Mouse (Mus musculus): ENCODE data around the gene Csrp1.

Csrp1 gene

DNA sequence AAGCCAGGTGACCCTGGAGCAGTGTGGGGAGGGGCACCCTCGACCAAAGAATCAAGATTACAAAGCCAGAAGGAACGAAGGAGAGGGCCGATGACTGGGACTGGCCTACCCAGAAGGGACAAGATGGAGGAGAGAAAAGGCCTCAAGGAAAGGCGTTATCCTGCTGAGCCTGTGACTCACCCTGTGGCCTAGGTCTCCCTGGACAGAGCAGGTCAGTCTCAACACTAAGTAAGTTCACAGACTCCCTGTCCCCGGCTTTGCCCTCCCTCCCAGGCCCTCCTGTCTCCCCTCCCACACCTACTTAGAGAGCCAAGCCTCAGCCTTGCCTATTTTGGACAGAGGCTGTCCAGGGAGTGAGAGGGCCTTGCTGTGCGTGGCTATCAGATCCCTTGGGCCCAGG lies at the start of gene Csrp1:
Gene Csrp1, plus strand, starts transcription at position 79 of the 400 bp plus-strand sequence.
- DNase-seq: no peak

DNA sequence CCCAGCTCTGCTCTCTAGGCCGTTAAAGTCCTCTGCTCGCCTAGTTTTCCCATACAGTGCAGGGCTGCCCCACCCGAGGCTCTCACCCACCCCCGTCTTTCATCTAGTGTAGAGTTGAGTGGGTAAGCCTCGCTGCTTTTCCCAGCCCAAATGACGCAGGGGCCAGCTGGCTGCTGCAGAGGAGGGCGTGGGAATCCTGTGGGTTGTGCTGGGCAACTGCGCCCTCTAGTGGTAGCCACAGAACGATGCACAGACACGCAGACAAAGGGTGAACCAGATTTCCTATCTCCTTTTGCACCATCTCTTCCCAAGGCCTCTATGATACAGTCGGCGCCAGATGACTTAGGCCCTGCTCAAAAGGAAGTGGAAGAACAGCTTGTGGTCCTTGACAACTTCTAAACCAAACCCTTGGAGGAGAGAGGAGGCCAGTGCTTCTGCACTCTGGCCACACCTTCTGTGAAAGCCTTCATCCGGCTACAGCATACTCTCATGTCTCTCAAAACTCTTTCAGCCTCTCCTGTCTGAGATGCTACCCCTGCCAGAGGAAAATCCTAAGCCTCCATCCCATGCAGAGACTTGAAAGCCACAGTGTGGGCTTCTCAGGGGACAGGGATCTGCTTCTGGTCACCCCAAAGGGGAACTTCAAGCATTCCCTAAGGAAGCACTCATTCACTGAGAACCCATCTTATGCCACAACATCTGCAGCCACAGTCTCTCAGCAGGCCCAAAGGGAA lies 49.3 kb upstream of the Csrp1 start:
- peak; percentile 80 to 81 for DNase-seq

DNA sequence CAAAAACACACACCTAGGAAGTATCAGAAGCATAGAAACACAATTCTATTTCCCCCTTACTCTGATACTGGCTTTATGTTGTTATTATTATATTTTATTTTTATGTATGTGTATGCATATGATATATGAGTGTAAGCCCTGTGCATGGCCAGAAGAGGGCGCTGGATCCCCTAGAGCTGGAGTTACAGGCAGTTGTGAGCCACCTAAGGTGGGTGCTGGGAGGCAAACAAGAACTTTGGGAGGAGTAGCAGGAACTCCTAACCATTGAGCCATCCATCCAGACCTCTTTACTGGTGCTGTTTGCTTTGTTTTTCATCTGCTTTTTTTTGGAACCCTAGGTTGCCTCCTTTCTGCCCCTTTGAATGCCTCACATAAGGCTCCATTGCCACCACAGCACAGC lies 48.5 kb upstream of the Csrp1 start:
- no peak for DNase-seq

DNA sequence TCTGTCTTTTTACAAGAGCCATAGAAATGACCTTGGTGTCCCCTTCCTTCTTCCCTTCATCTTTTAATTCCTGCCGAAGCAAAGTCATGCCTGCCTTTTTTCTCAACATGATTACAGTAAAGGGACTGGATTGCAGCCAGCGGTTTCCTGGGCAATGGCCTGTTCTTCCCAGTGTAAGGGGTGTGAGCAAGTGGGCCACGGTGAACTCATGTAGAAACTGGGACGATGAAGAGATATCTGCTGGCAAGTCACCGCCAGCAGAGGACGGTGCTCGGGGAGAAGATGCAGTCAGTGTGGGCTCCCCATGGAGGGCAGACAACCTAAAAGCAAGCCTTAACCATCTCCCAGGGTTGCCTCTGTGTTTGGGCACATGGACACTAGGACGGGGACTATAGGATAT lies 47.9 kb upstream of the Csrp1 start:
- no peak for DNase-seq

DNA sequence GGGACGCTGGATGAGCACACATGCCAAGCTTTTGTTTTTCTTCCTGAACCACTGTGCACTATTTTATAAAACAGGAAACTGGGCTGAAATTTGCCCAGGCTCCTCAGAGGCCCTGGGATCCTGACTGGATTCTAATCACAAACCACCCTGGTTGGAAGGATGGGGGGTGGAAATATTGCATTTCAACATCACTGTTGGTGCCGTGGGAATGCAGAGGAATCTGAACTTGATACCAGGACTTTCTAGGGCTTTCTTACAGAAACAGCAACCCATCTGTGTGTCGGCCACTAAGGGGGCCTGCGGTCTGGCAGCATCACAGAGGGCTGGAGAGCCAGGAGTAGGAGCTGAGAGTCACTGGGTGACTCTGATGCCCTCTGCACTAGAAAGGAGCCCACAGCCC lies 47.5 kb upstream of the Csrp1 start:
- no peak for DNase-seq

DNA sequence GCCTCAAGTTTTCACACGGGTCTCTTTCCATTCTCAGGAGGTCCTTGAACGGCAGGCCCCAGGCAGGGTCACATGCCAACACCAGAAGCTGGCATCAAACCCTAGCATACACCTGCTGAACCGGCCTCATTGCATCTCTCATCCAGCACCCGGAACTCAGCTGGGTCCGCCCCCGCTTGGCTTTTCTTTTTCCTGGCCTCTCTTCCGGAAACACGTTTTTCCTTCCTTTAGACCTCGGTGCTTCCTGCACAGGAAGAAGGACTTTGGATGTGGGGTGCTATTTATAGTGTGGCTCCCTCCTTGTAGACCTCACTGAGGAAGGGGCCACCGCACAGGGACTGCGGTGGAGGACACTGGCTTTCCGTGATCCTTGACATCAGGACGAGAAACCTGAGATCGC lies 46.4 kb upstream of the Csrp1 start:
- DNase-seq: no peak

DNA sequence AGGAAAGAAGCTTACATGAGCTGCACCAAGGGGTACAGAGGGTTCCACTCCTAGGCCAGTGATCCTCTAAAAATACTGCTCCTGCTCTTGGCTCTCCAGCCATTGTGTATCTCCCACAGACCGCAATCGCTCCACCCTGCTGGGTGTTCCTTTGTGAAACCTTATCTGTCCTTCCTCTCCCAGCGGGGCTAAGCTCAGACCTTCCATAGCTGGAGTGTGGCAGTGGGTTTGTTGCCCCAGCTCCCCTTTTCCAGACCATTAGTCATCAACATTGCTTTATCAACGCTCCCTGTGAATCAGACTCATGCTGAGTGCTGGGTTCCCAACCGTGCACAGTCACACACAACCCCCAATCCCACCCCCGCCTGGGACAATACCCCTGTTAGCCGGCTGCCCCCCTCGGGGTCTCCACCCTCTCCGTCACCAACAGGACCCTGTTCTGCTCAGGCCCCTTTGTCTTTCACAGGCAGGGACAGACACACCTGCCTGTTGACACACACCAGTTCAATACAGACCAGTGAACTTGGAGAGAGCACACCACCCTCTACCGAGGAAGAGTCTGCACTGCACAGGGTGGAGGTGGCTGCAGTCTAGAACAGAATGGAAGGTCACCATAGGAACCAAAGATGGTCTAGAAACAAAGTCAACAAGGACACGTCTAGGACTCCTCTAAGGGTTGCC lies 44.3 kb upstream of the Csrp1 start:
- DNase-seq: no peak

DNA sequence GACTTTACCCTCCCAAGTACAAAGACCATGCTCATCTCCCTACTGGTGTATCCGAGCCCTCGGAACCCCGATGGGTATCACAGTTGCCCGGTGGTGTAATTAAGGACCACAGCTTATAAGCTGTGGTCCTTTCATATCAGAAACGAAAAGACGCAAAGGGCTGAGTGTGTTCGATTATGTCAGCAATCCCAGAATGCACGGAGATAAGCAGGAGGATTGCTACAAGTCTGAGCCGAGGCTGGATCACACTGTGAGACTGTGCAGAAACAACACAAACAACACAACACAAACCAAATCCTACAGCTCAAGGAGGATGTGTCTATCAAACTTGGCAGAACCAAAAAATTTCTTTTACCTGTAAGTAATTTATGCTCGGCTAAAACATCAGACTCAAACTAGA lies 43.6 kb upstream of the Csrp1 start:
- no peak for DNase-seq

DNA sequence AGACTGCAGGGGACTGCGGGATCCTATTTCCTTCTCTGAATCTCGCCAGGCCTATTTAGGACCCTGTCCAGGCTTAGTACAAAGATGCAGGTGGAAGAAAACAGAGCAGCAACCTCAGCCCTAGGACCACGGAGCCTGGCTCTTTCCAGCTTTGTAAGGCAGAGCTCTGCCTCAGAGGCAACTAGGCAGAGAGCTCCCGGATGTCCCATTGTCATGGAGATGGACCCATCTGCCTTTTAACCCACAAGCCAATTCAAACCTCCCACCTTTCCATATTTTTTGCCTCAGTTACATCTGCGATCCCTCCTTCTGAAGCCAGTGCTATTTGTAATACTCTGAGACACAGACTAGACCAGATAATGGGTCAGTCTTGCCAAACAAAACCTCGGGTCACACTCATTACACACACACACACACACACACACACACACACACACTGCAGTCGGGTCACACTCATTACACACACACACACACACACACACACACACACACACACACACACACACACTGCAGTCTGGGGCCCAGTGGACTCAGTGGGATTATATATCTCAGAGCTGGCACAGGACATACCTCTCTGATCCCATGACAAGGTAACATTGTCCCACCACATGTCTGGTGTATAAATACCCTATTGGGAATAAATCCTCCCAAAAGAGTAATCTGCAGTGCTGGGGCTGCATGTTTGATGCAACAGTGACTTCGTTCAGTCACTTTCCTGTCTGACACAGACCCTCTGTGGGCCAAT lies 42.8 kb upstream of the Csrp1 start:
- no peak for DNase-seq

DNA sequence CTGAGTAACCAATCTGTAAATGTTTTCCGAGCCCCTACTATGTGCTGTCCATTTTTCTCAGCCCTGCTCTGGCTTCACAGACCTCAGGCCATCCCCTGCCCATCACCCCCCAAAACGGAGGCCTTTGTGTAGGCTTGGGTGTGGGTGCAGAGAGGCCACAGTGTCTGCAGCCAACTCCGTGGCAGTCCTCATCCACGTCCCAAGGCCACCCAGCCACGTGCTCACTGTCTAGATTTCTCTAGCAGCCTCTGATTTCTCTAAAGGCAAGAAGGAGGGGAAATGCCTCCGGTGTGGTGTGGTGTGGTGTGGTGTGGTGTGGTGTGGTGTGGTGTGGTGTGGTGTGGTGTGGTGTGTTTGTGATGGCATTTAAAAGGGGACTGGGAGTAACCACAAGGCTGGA lies 41.7 kb upstream of the Csrp1 start:
- DNase-seq: no peak

DNA sequence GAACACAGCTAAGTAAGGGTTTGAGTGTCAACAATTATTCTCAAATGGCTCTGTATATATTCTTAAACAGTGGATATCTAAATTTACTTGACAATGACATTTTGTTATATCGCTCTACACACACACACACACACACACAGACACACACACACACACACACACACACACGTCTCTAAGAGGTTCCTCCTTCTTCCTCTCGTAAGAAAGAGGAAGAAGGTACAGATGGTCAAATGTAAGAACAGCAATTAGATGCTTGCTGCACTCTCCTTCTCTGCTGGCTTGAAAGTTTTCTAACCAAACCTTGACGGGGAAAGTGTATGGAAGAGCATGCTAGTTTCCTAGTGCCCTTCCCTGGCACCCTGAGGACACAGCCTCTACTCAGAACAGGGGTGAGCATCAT lies 39.1 kb upstream of the Csrp1 start:
- DNase-seq: no peak

DNA sequence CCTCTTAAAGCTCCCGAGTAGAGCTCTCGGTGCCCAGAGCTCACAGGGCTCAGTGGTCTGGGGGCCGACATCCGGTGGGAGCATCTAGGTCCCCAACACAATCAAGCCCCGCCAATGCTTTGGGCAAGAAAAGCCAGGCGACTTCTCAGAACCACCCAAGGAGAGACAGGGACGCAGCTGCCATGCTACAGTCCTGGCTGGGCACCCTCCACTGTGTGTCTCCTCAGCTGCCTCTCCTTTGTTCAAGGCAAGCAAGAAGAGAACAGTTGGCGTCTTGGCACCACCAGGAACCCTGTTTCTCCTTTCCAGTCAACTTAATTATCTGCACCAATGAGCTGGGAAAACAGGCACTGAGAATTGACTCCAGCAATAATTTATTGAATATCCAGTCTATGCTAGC lies 38.7 kb upstream of the Csrp1 start:
- DNase-seq: no peak

DNA sequence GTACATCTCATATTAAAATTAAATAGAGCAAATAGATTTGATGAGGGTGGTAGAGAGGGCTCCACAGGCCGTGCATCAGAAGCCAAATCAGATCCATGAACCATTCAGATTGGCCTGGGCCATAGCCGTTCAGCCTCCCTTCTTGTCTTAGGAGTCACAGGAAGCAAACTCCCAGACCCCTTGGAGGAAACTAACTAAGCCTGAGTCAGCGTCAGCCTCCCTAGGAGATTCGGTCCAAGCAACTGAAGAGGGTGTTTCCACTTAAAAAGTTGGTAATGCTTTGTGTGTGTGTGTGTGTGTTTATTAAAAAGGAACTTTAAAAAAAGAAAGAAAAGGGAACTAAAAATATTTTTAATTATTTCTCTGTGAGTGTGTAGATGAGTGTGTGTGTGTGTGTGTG lies 35.0 kb upstream of the Csrp1 start:
- no peak for DNase-seq

DNA sequence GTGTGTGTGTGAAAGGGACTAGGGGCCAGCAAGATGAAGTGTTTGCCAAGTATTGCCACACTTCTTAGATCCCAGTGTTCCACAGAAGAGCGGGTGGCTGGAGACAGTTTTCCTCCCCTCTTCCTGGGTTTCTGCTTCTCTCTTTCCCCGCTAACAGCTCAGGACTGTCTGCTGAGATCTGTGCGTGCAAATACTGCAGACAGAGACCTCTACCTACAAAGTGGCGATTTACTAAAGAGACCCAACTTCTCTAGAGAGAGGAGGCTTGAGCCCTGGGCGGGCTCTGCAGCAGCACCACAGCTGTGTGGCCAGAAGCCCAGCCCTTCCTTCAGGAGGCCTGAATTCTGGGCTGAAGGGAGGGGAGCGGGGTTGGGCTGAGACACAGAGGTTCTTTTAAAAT lies 34.5 kb upstream of the Csrp1 start:
- no peak for DNase-seq

DNA sequence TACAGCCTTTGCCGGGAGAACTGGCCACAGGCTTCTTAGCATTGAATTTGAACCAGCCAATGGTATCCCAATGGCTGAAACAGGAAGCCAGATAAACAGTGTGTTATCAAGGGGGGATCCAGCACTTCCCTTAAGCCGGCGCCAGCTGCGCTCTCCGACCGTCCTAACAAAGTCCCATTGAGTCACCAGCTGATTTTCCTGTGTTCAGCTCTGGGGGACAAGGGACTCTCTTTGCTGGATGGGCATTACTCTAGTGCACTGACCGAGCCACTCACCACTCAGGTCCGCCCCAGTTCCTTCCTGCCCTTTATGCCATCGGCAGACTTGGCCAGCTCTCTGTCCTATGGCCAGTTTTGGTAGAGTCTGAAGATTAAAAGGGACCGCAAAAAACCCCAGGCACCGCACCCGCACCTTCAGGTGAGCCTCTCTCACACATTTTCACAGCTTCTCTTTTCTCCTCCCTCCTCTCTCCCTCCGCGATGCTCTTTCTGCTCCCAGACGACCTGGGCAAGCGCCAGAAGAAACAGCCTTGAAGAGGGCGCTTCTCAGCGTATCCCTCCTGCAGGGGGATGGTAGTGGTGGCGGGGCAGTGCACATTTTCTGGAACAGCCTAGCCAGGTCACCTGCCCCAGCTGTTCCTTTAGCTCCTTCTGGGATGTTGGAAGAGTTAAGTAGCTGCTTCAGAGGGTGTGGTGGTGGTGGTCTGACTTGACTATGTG lies 32.9 kb upstream of the Csrp1 start:
- peak in 1 of 2 experiments; percentile 18 for DNase-seq

DNA sequence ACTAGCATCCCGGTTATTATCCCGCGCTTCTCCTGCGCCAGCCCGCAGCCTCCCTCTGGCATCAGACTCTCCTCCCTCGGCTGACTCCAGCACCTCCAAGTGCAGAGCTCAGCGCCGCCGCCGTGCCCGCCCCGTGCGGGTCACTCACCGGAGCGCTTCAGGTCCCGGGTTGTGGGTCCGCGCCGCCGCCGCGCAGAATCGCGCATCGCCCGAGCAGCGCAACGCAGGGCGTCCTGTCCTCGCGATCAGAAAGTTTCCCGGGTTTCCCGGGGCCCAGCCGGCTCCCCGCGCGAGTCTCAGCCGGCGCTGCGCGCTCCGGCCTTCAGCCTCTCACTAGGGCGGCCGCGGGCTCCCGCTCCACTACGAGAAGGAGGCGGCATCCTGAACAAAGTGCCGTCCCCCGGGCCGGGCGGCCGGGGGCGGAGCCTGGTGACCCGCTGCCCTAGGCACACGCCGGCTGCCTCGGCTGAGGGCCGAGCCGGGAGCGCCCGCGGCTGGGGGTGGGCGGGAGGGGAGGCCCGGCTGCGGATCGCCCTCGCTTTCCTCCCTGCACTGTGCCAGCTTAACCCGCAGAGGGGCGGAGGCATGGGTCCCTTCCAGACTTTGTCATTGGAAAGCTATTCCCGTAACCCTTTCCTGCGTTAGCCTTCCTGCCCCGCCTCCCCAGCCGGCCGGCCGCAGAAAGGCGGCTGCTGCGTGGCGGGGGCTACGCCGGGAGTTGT lies 31.9 kb upstream of the Csrp1 start:
- DNase-seq: peak; percentile 43 to 51

DNA sequence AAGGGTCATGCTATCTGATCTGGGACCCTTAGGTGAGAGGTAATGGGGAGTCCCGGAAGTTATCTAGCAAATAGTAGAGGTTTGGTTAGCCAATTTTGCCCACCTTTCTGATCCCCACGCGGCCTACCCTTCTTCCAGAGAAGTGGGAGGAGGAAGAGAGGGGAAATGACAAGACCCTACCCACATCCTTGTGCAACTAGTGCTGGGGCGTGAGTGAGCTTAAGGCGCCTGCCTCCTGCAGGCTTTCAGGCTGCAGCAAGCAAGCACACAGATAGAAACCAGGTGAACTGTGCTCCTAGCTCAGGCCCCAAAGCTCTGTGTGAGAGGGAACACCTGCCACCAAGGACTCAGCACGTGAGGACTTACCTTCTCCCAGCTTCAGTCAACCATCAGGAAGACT lies 31.2 kb upstream of the Csrp1 start:
- DNase-seq: no peak

DNA sequence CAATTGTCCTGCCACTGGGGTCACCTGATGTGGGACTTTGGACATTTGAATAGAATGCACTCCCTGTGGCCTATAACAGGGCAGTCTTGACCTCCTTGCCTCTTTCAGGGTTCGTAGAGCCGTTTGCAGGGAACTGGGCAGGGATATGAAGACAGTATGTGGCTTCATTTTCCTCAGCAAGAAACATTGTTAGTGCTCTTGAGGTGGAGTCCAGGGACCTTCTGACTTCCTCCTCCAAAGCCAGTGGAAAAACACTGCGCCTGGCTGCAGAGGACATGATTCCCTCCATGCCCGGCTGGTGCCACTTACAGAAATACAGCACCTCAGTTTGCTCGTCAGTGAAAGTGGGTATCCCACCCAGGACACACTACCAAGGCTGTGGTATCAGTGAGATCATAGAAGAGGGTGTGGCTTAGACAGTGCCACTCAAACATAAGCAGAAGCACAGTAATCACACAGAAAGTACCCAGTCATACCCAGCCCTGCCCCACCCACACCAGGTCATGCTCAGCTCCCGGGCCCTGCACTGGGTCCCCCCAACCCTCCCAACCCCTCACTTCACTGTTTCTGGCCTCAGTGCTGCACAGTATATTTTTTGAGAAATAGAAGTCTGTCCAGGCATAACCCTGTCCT lies 29.0 kb upstream of the Csrp1 start:
- DNase-seq: no peak

DNA sequence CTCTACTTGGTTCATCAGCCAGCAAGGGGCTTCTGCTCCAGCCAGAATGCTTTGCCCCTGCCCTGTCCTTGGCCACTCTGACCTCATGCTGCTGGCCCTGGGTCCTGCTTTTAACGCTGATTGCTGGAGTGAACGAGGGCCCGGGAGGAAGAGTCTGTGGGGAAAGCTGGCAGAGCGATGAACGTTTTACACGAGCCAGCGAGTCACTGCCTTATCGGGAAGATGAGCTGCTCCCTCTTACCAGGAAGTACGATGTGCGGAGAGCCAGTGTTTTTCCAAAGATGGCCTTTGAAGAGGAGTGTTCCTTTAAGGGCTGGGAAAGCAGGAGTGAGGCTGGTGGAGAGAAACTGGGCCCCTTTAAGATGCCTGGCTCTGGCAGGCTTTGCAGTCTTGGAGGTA lies 28.4 kb upstream of the Csrp1 start:
- no peak for DNase-seq

DNA sequence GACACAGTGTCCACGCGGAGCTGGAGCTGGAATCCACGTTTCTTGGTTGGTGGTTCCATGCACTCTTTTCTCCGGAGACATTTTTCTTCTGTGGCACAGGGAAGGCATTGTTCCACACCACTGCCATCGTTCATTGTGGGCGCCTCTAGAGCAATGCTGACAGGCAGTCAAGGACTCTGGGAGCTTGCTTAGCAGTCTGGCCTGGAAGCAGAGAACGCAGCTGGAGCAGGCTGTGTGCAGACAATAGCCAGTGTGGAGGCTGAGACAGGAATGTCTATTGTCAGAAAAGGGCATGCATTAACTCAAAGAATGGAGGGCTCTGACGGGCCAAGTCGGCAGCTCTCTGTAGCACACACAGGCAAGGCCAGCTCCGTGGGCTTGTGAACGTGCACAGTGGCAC lies 25.7 kb upstream of the Csrp1 start:
- no peak for DNase-seq

DNA sequence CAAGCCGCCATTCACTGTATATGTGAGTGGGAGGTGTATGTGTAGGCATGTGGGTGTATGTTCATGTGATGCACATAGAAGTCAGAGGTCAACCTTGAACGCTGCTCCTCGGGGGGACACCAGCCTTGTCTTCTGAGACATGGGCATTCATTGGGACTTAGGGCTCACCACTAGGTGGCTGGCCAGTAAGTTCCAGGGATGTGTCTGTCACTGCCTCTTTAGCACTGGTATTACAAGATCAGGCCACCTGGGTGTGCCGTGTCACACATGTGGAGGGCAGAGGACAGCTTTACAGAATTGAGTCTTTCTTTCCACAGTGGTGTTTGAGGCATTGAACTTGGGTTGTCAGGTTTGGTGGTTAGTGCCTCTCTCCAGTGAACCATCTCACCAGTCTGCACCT lies 22.4 kb upstream of the Csrp1 start:
- DNase-seq: no peak

DNA sequence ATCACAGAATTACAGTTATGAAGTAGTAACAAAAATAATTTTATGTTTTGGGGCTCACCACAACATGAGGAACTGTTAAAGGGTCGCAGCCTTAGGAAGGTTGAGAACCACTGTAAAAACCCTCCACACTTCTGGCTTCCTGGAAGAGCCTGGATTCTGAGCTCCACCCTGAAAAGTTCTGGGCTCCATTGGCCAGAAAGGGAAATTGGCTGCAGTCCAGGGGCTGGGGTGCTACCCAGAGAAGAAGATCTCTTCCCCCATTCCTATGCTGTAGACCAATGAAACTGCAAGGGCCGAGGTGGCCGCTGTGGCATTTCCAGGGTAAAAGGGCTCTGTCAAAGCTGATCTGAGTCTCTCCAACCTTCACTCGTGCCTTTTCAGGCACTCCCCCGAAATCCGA lies 21.8 kb upstream of the Csrp1 start:
- DNase-seq: no peak

Data from cerebellum, postnatal 36 days (tissue).